Mouse (Mus musculus) regulatory T cell (primary cell): ENCODE measurements at regions not wholly inside any gene's neighbourhood (a gene's known extent, or its start where the extent isn't known, plus 50 kb on each side); places are given as distances from the start of the nearest gene placed in this dataset.

Source experiments
- in situ Hi-C: fragments of 300-600 bp; cut with MboI, MseI; formaldehyde crosslinking; loops from one replicate; pipeline ENCODE4 v1.15.1; 2025; ENCODE audit warnings: high pct_unique_total_duplicates

- in situ Hi-C loops = loop anchor here (10.0 kb wide), 1 partner anchor 54 kb away; no protein-coding TSS in a partner anchor
These were observed 70.8 kb upstream of the Picalm start for GRCm38 (mm10) chr7:90059249-90059628.

GRCm38 (mm10) chr7:90059629-90060301, 70.2 kb upstream of the Picalm start:
- in situ Hi-C loops = loop anchor here (5.0 to 10.0 kb wide), 3 partner anchors 55 to 88 kb away; no protein-coding TSS in a partner anchor

- in situ Hi-C loops = loop anchor here (5.0 to 10.0 kb wide), 2 partner anchors 64 to 87 kb away; no protein-coding TSS in a partner anchor
These were observed 69.5 kb upstream of the Picalm start for GRCm38 (mm10) chr7:90060343-90061175.

GRCm38 (mm10) chr7:90061701-90062100, 68.3 kb upstream of the Picalm start:
- in situ Hi-C loops = loop anchor here (5.0 to 10.0 kb wide), 2 partner anchors 63 to 86 kb away; no protein-coding TSS in a partner anchor

GRCm38 (mm10) chr7:90062874-90063273, 67.1 kb upstream of the Picalm start:
- in situ Hi-C loops = loop anchor here (5.0 to 10.0 kb wide), 2 partner anchors 62 to 84 kb away; no protein-coding TSS in a partner anchor

GRCm38 (mm10) chr7:90064198-90064597, 65.8 kb upstream of the Picalm start:
- in situ Hi-C loops = loop anchor here (5.0 to 10.0 kb wide), 2 partner anchors 61 to 83 kb away; no protein-coding TSS in a partner anchor

- in situ Hi-C loops = loop anchor here (10.0 kb wide), 1 partner anchor 59 kb away; no protein-coding TSS in a partner anchor
These were observed 64.6 kb upstream of the Picalm start for GRCm38 (mm10) chr7:90065269-90065955.

GRCm38 (mm10) chr7:90066275-90066674, 63.7 kb upstream of the Picalm start:
- in situ Hi-C loops = loop anchor here (10.0 kb wide), 1 partner anchor 59 kb away; no protein-coding TSS in a partner anchor

- in situ Hi-C loops = loop anchor here (10.0 kb wide), 1 partner anchor 57 kb away; no protein-coding TSS in a partner anchor
These were observed 61.9 kb upstream of the Picalm start for GRCm38 (mm10) chr7:90067961-90068665.

- in situ Hi-C loops = no loop called here
These were observed 59.7 kb upstream of the Picalm start for GRCm38 (mm10) chr7:90070267-90070666.

GRCm38 (mm10) chr7:90073865-90074264, 56.1 kb upstream of the Picalm start:
- in situ Hi-C loops = no loop called here

- in situ Hi-C loops = no loop called here
These were observed 55.4 kb upstream of the Picalm start for GRCm38 (mm10) chr7:90074592-90074991.

- in situ Hi-C loops = no loop called here
These were observed 52.4 kb upstream of the Picalm start for GRCm38 (mm10) chr7:90077565-90077964.

- in situ Hi-C loops = no loop called here
These were observed 49.8 kb upstream of the Picalm start for GRCm38 (mm10) chr7:90080083-90080772.
